ENCODE assay signal across 8 mouse cellular contexts in genomic region chr17:24550416-24551049, GRCm38 (mm10). TPM values are rescaled to one million over a fixed set of nuclear protein-coding genes. Genes with fewer than 3 reads are reported as not detected.
DNase-seq lines count a peak whose midpoint lies in the region; ATAC-seq and TF ChIP-seq lines count a peak whose summit lies in the region.

No protein-coding gene starts in this region.

- DNase-seq in B cell, adult 2 months: peak; percentile 69 to 72
- DNase-seq in adrenal gland, postnatal 36 days: peak; percentile 87 to 90
- DNase-seq in heart, embryonic 10.5 days (ENCODE audit: low spot score): peak; percentile 93
- peak in 1 of 3 experiments; percentile 60 for DNase-seq in liver, embryonic 14.5 days (ENCODE audit: low read depth in 3 of 3, low spot score in 3 of 3)
- DNase-seq in testis, postnatal 14 days (ENCODE audit: low spot score): peak; percentile 89

- TF ChIP-seq CTCF in liver, embryonic 14.5 days (IDR thresholded peaks at IDR 0.05; ENCODE audit: low read depth): no peak

- peak overlapping the region; percentile 88 for H3K4me2 ChIP-seq in kidney, embryonic 15.5 days
- peak overlapping the region; percentile 91 for H3K4me2 ChIP-seq in liver, embryonic 14.5 days (ENCODE audit: low read depth)
- H3K4me2 ChIP-seq in neural tube, embryonic 13.5 days: peak overlapping the region; percentile 92

- peak overlapping the region; percentile 86 for H3K4me3 ChIP-seq in heart, embryonic 10.5 days
- peak overlapping the region; percentile 91 for H3K4me3 ChIP-seq in kidney, embryonic 15.5 days (replicated peaks)
- peak overlapping the region; percentile 55 to 67 for H3K4me3 ChIP-seq in liver, embryonic 14.5 days (ENCODE audit: insufficient read depth in 1 of 2, low read depth in 2 of 2, low read length in 2 of 2)
- peak overlapping the region; percentile 88 for H3K4me3 ChIP-seq in neural tube, embryonic 13.5 days

- TF ChIP-seq EP300 in liver, embryonic 14.5 days (IDR thresholded peaks at IDR 0.05; ENCODE audit: low read depth): no peak

- no peaks in the 10 kb centered on the region for H3K9me3 ChIP-seq in heart, embryonic 10.5 days
- no peaks in the 10 kb centered on the region for H3K9me3 ChIP-seq in kidney, embryonic 15.5 days (replicated peaks)
- no peaks in the 10 kb centered on the region for H3K9me3 ChIP-seq in liver, embryonic 14.5 days (ENCODE audit: control insufficient read depth, low read length)
- no peaks in the 10 kb centered on the region for H3K9me3 ChIP-seq in neural tube, embryonic 13.5 days

- peak; percentile 65 for ATAC-seq in erythroblast, adult 5-6 weeks (replicated peaks; ENCODE audit: low FRiP score, poor library complexity, severe bottlenecking)
- ATAC-seq in kidney, embryonic 15.5 days (replicated peaks; ENCODE audit: low FRiP score): peak; percentile 80
- peak; percentile 64 for ATAC-seq in liver, embryonic 14.5 days (ENCODE audit: insufficient read depth)
- ATAC-seq in neural tube, embryonic 13.5 days (ENCODE audit: low read depth): peak; percentile 88

- peaks cover 17% of the 10 kb centered on the region; the same call in 1 of the 2 replicates for H3K27me3 ChIP-seq in heart, embryonic 10.5 days (ENCODE audit: insufficient read depth, poor library complexity, severe bottlenecking)
- H3K27me3 ChIP-seq in kidney, embryonic 15.5 days: no peaks in the 10 kb centered on the region
- H3K27me3 ChIP-seq in liver, embryonic 14.5 days (ENCODE audit: control insufficient read depth, insufficient read depth, low read length): no peaks in the 10 kb centered on the region
- peaks cover 12% of the 10 kb centered on the region for H3K27me3 ChIP-seq in neural tube, embryonic 13.5 days

- peaks cover 22% of the 10 kb centered on the region for H3K4me1 ChIP-seq in heart, embryonic 10.5 days
- H3K4me1 ChIP-seq in kidney, embryonic 15.5 days: peaks cover 34% of the 10 kb centered on the region
- H3K4me1 ChIP-seq in liver, embryonic 14.5 days (replicated peaks; ENCODE audit: control insufficient read depth in 2 of 2, insufficient read depth in 2 of 2, low read length in 1 of 2): peaks cover 12 to 17% of the 10 kb centered on the region in 2 experiments
- H3K4me1 ChIP-seq in neural tube, embryonic 13.5 days (replicated peaks): peaks cover 38% of the 10 kb centered on the region

- H3K36me3 ChIP-seq in heart, embryonic 10.5 days: peaks cover 4% of the 10 kb centered on the region
- H3K36me3 ChIP-seq in kidney, embryonic 15.5 days: no peaks in the 10 kb centered on the region
- H3K36me3 ChIP-seq in liver, embryonic 14.5 days (replicated peaks; ENCODE audit: control insufficient read depth, insufficient read depth, low read depth): no peaks in the 10 kb centered on the region
- H3K36me3 ChIP-seq in neural tube, embryonic 13.5 days: no peaks in the 10 kb centered on the region

- H3K27ac ChIP-seq in heart, embryonic 10.5 days: peak overlapping the region; percentile 97
- peak overlapping the region; percentile 97 for H3K27ac ChIP-seq in kidney, embryonic 15.5 days
- H3K27ac ChIP-seq in liver, embryonic 14.5 days: peak overlapping the region; percentile 63
- H3K27ac ChIP-seq in neural tube, embryonic 13.5 days (replicated peaks): peak overlapping the region; percentile 97

- peak overlapping the region; percentile 95 for H3K9ac ChIP-seq in kidney, embryonic 15.5 days
- peak overlapping the region; percentile 57 for H3K9ac ChIP-seq in liver, embryonic 14.5 days (replicated peaks)
- H3K9ac ChIP-seq in neural tube, embryonic 13.5 days: peak overlapping the region; percentile 95

- WGBS in heart, embryonic 10.5 days: under 1% methylated on average over 44 of the region's 44 CpGs
- WGBS in kidney, embryonic 15.5 days: under 1% methylated on average over 44 of the region's 44 CpGs
- WGBS in liver, embryonic 14.5 days (ENCODE audit: insufficient replicate concordance): 3% methylated on average over 44 of the region's 44 CpGs
- under 1% methylated on average over 44 of the region's 44 CpGs for WGBS in neural tube, embryonic 13.5 days

RNA-seq across cellular contexts. Expression of gene Pkd1, which starts 0.9 kb away (rescaled TPM):
- total RNA-seq in adrenal gland, postnatal 36 days (2021): 10 to 100 TPM; 46.9 to 49.1 TPM
- 1.5 and 6.1 TPM in 2 replicates for total RNA-seq in erythroblast, adult 5-6 weeks (2015; ENCODE audit: low replicate concordance)
- 3.8 and 16.2 TPM in 2 replicates for total RNA-seq in erythroblast, adult 5-6 weeks (2017; ENCODE audit: low replicate concordance)
- 12.3 and 13.9 TPM in 2 replicates for polyA plus RNA-seq in heart, embryonic 10.5 days (2016; fragmentation: Nextera tagmentation; extraction: Ambion mirVana)
- polyA plus RNA-seq in kidney, embryonic 15.5 days (2015; fragmentation: Nextera tagmentation; extraction: Ambion mirVana): 21.3 and 21.9 TPM in 2 replicates
- polyA plus RNA-seq in liver, embryonic 14.5 days (2012; rRNA removed): 3.4 and 4.0 TPM in 2 replicates
- 1.8 and 2.9 TPM in 2 replicates for polyA plus RNA-seq in liver, embryonic 14.5 days (2014; fragmentation: Nextera tagmentation; extraction: Ambion mirVana)
- 20.1 and 22.9 TPM in 2 replicates for polyA plus RNA-seq in neural tube, embryonic 13.5 days (2015; fragmentation: Nextera tagmentation; extraction: Ambion mirVana)

RNA-seq across cellular contexts. Expression of gene Rab26, which starts 16.5 kb away (rescaled TPM):
- total RNA-seq in adrenal gland, postnatal 36 days (2021): 1 to 10 TPM in 1 of 2 experiments, under 1 TPM in 1; 0.70 to 1.3 TPM
- total RNA-seq in erythroblast, adult 5-6 weeks (2015; ENCODE audit: low replicate concordance): not detected in 2 replicates
- total RNA-seq in erythroblast, adult 5-6 weeks (2017; ENCODE audit: low replicate concordance): not detected in 2 replicates
- 1.3 and 2.3 TPM in 2 replicates for polyA plus RNA-seq in heart, embryonic 10.5 days (2016; fragmentation: Nextera tagmentation; extraction: Ambion mirVana)
- 2.8 TPM in 2 replicates for polyA plus RNA-seq in kidney, embryonic 15.5 days (2015; fragmentation: Nextera tagmentation; extraction: Ambion mirVana)
- 0.21 and 0.28 TPM in 2 replicates for polyA plus RNA-seq in liver, embryonic 14.5 days (2012; rRNA removed)
- polyA plus RNA-seq in liver, embryonic 14.5 days (2014; fragmentation: Nextera tagmentation; extraction: Ambion mirVana): 0.95 and 1.0 TPM in 2 replicates
- 1.5 and 1.6 TPM in 2 replicates for polyA plus RNA-seq in neural tube, embryonic 13.5 days (2015; fragmentation: Nextera tagmentation; extraction: Ambion mirVana)

RNA-seq across cellular contexts. Expression of gene Traf7, which starts 22.8 kb away (rescaled TPM):
- total RNA-seq in adrenal gland, postnatal 36 days (2021): 100 to 1,000 TPM in 1 of 2 experiments, 10 to 100 TPM in 1; 94.7 to 118 TPM
- total RNA-seq in erythroblast, adult 5-6 weeks (2015; ENCODE audit: low replicate concordance): 11.9 and 13.2 TPM in 2 replicates
- 24.2 and 45.2 TPM in 2 replicates for total RNA-seq in erythroblast, adult 5-6 weeks (2017; ENCODE audit: low replicate concordance)
- polyA plus RNA-seq in heart, embryonic 10.5 days (2016; fragmentation: Nextera tagmentation; extraction: Ambion mirVana): 93.5 and 95.9 TPM in 2 replicates
- 85.8 and 96.1 TPM in 2 replicates for polyA plus RNA-seq in kidney, embryonic 15.5 days (2015; fragmentation: Nextera tagmentation; extraction: Ambion mirVana)
- 55.4 and 64.2 TPM in 2 replicates for polyA plus RNA-seq in liver, embryonic 14.5 days (2012; rRNA removed)
- 25.6 and 29.4 TPM in 2 replicates for polyA plus RNA-seq in liver, embryonic 14.5 days (2014; fragmentation: Nextera tagmentation; extraction: Ambion mirVana)
- 70.1 and 82.9 TPM in 2 replicates for polyA plus RNA-seq in neural tube, embryonic 13.5 days (2015; fragmentation: Nextera tagmentation; extraction: Ambion mirVana)
